Mouse (Mus musculus) neural tube, embryonic 15.5 days (tissue): ENCODE measurements around the gene Olfr92. TPM values are rescaled to one million over a fixed set of nuclear protein-coding genes. Genes with fewer than 3 reads are reported as not detected.

Experiments used
- ATAC-seq: fragments of 200-750 bp; cut with Nextera tagmentation; 2 replicates; pipeline ENCODE4 v1.8.0; 2017; ENCODE audit warnings: mild to moderate bottlenecking, moderate TSS enrichment, moderate library complexity; ENCODE audit not compliant: low FRiP score
- H3K27ac ChIP-seq: fragments of 300-500 bp; sonication (generic); replicated peaks from 2 replicates; pipeline ENCODE4 v1.5.1; 2015; ENCODE audit warnings: mild to moderate bottlenecking, inconsistent platforms
- H3K27me3 ChIP-seq: fragments of 300-500 bp; sonication (generic); replicated peaks from 2 replicates; pipeline ENCODE4 v1.6.1; 2015; ENCODE audit warnings: inconsistent platforms
- H3K36me3 ChIP-seq: fragments of 300-500 bp; sonication (generic); 2 replicates; pipeline ENCODE4 v1.6.1; 2015; ENCODE audit warnings: inconsistent platforms
- H3K4me1 ChIP-seq: fragments of 300-500 bp; sonication (generic); 2 replicates; pipeline ENCODE4 v1.6.1; 2015; ENCODE audit warnings: inconsistent platforms
- H3K4me2 ChIP-seq: fragments of 300-500 bp; sonication (generic); 2 replicates; pipeline ENCODE4 v1.6.1; 2015; ENCODE audit warnings: inconsistent platforms, mild to moderate bottlenecking, moderate library complexity
- H3K4me3 ChIP-seq: fragments of 300-500 bp; sonication (generic); replicated peaks from 2 replicates; pipeline ENCODE4 v1.5.1; 2015; ENCODE audit warnings: mild to moderate bottlenecking, inconsistent platforms
- H3K9ac ChIP-seq: fragments of 300-500 bp; sonication (generic); replicated peaks from 2 replicates; pipeline ENCODE4 v1.6.1; 2015; ENCODE audit warnings: mild to moderate bottlenecking, inconsistent platforms
- H3K9me3 ChIP-seq: fragments of 300-500 bp; sonication (generic); replicated peaks from 2 replicates; pipeline ENCODE4 v1.6.1; 2016; ENCODE audit warnings: inconsistent platforms
- WGBS: fragments of 180-500 bp; shearing (Covaris S2); methylation state at CpG from one replicate; pipeline ENCODE4 v1.1.7; 2015; ENCODE audit warnings: mixed read lengths; 5-methylcytosine and 5-hydroxymethylcytosine counted together
- polyA plus RNA-seq: library from polyadenylated mRNA; unstranded; fragments of >200 nt; fragmentation: Nextera tagmentation; extraction: Ambion mirVana; gene quantifications from 2 replicates; pipeline ENCODE4 v1.2.1, GENCODE M21; 2015

Olfr92 gene
- polyA plus RNA-seq, 1 experiment from 2014 or later, result not detected

- H3K27me3 ChIP-seq, result no peaks in the 10 kb centered on the region
- ATAC-seq, result no peak
- H3K4me1 ChIP-seq, result peaks cover 3% of the 10 kb centered on the region; the same call in 1 of the 2 replicates
- no peak overlapping the region for H3K9ac ChIP-seq
- no peak overlapping the region for H3K4me2 ChIP-seq
- H3K4me3 ChIP-seq, result no peak overlapping the region
- WGBS, result 73% methylated on average over 3 of the region's 3 CpGs
- H3K36me3 ChIP-seq, result peaks cover 85% of the 10 kb centered on the region
- H3K27ac ChIP-seq, result no peak overlapping the region; the same call in 1 of the 2 replicates
- no peaks in the 10 kb centered on the region for H3K9me3 ChIP-seq
Measured at GRCm38 (mm10) chr17:37061435-37061834, 58.5 kb downstream of the Olfr92 start.

Other genes with a start within 250 kb of the Olfr92 start
- not detected in 2 replicates for gene Trim40, start 230.0 kb downstream of the Olfr92 start, polyA plus RNA-seq
- 2.2 TPM in 1 of 2 replicates, not detected in the other for gene Trim31, start 222.0 kb downstream of the Olfr92 start, polyA plus RNA-seq
- gene Rnf39, start 177.2 kb downstream of the Olfr92 start, polyA plus RNA-seq, result 1.9 and 2.0 TPM in 2 replicates
- gene Ppp1r11, start 168.3 kb downstream of the Olfr92 start, polyA plus RNA-seq, result 155 and 168 TPM in 2 replicates
- 59.2 and 62.9 TPM in 2 replicates for gene Znrd1, start 161.5 kb downstream of the Olfr92 start, polyA plus RNA-seq
- 5.5 and 5.8 TPM in 2 replicates for gene Znrd1as, start 161.5 kb downstream of the Olfr92 start, polyA plus RNA-seq
- gene 2410137M14Rik, start 138.9 kb downstream of the Olfr92 start, polyA plus RNA-seq, result 0.27 TPM in 1 of 2 replicates, not detected in the other
- gene H2-M5, start 130.6 kb downstream of the Olfr92 start, polyA plus RNA-seq, result 2.5 and 2.7 TPM in 2 replicates
- gene Zfp57, start 118.9 kb downstream of the Olfr92 start, polyA plus RNA-seq, result 200 and 252 TPM in 2 replicates
- gene Mog, start 96.7 kb downstream of the Olfr92 start, polyA plus RNA-seq, result 1.5 and 2.0 TPM in 2 replicates
- 77.9 and 90.1 TPM in 2 replicates for gene Gabbr1, start 74.1 kb downstream of the Olfr92 start, polyA plus RNA-seq
- gene Olfr90, start 31.6 kb downstream of the Olfr92 start, polyA plus RNA-seq, result 0.06 TPM in 1 of 2 replicates, not detected in the other
- gene Olfr91, start 21.8 kb downstream of the Olfr92 start, polyA plus RNA-seq, result not detected in 2 replicates
- gene Olfr93, start 41.4 kb upstream of the Olfr92 start, polyA plus RNA-seq, result not detected in 2 replicates
- 3.8 TPM in 1 of 2 replicates, not detected in the other for gene Ubd, start 73.8 kb upstream of the Olfr92 start, polyA plus RNA-seq
- 0.14 and 0.19 TPM in 2 replicates for gene Olfr94, start 80.9 kb upstream of the Olfr92 start, polyA plus RNA-seq
- gene Olfr95, start 93.0 kb upstream of the Olfr92 start, polyA plus RNA-seq, result 0.04 TPM in 1 of 2 replicates, not detected in the other
- gene Olfr96, start 100.1 kb upstream of the Olfr92 start, polyA plus RNA-seq, result not detected in 2 replicates
- gene Olfr97, start 117.2 kb upstream of the Olfr92 start, polyA plus RNA-seq, result not detected in 2 replicates
- not detected in 2 replicates for gene Olfr98, start 143.7 kb upstream of the Olfr92 start, polyA plus RNA-seq
- gene H2-M3, start 150.1 kb upstream of the Olfr92 start, polyA plus RNA-seq, result 1.7 and 3.2 TPM in 2 replicates
- not detected in 2 replicates for gene Olfr99, start 163.4 kb upstream of the Olfr92 start, polyA plus RNA-seq
- gene Olfr101, start 184.2 kb upstream of the Olfr92 start, polyA plus RNA-seq, result not detected in 2 replicates
- gene Olfr102, start 197.0 kb upstream of the Olfr92 start, polyA plus RNA-seq, result not detected in 2 replicates
- gene Olfr103, start 219.6 kb upstream of the Olfr92 start, polyA plus RNA-seq, result not detected in 2 replicates
- not detected in 2 replicates for gene Olfr104-ps, start 239.5 kb upstream of the Olfr92 start, polyA plus RNA-seq